Mouse (Mus musculus) forebrain, postnatal 0 days (tissue): ENCODE measurements around the gene Olfm1. TPM values are rescaled to one million over a fixed set of nuclear protein-coding genes. Genes with fewer than 3 reads are reported as not detected.

Experiments
- ATAC-seq: fragments of 200-750 bp; cut with Nextera tagmentation; 2 replicates; pipeline ENCODE4 v1.8.0; 2017; ENCODE audit warnings: mild to moderate bottlenecking, moderate library complexity
- DNase-seq: peaks from one replicate; pipeline ENCODE4 v3.0.0-alpha.2; 2015
- H3K27ac ChIP-seq: fragments of 300-500 bp; sonication (generic); 2 replicates; pipeline ENCODE4 v1.5.1; 2014; ENCODE audit warnings: low read depth, mild to moderate bottlenecking, antibody characterized with exemption, low read length, moderate library complexity, mixed read lengths
- H3K27me3 ChIP-seq: fragments of 300-500 bp; sonication (generic); 2 replicates; pipeline ENCODE4 v1.6.1; 2014; ENCODE audit warnings: mild to moderate bottlenecking, low read length, mixed read lengths; ENCODE audit not compliant: insufficient read depth
- H3K36me3 ChIP-seq: fragments of 300-500 bp; sonication (generic); 2 replicates; pipeline ENCODE4 v1.6.1; 2014; ENCODE audit warnings: mild to moderate bottlenecking, moderate library complexity; ENCODE audit not compliant: insufficient read depth
- H3K4me1 ChIP-seq: fragments of 300-500 bp; sonication (generic); 2 replicates; pipeline ENCODE4 v1.6.1; 2014; ENCODE audit warnings: antibody characterized with exemption; ENCODE audit not compliant: insufficient read depth
- H3K4me2 ChIP-seq: fragments of 300-500 bp; sonication (generic); 2 replicates; pipeline ENCODE4 v1.6.1; 2014; ENCODE audit warnings: low read depth, mild to moderate bottlenecking, moderate library complexity
- H3K4me3 ChIP-seq: fragments of 300-500 bp; sonication (generic); 2 replicates; pipeline ENCODE4 v1.5.1; 2014; ENCODE audit warnings: low read depth, low read length, mixed read lengths
- H3K9ac ChIP-seq: fragments of 300-500 bp; sonication (generic); 2 replicates; pipeline ENCODE4 v1.6.1; 2014; ENCODE audit warnings: mild to moderate bottlenecking
- H3K9me3 ChIP-seq: fragments of 300-500 bp; sonication (generic); 2 replicates; pipeline ENCODE4 v1.6.1; 2016; ENCODE audit warnings: low read length
- CTCF ChIP-seq: sonication (generic); IDR thresholded peaks from 2 replicates; pipeline ENCODE4 v1.5.1; 2016; ENCODE audit warnings: antibody characterized with exemption, control low read depth, low read depth
- WGBS: fragments of 180-500 bp; shearing (Covaris S2); extraction: QIAGEN DNeasy Blood & Tissue Kit; methylation state at CpG from one replicate; pipeline ENCODE4 v1.1.7; 2014; 5-methylcytosine and 5-hydroxymethylcytosine counted together
- polyA plus RNA-seq: library from polyadenylated mRNA; unstranded; fragments of >200 nt; fragmentation: Nextera tagmentation; extraction: Ambion mirVana; gene quantifications from 2 replicates; pipeline ENCODE4 v1.2.1, GENCODE M21; 2015
- total RNA-seq: library from RNA; depleted of rRNA; stranded (reverse); fragments of >200 nt; gene quantifications from 2 replicates; pipeline ENCODE4 v1.2.3, GENCODE M21; 2014; rRNA removed

Gene Olfm1
- 277 and 344 TPM in 2 replicates for total RNA-seq
- 347 and 444 TPM in 2 replicates for polyA plus RNA-seq

DNA sequence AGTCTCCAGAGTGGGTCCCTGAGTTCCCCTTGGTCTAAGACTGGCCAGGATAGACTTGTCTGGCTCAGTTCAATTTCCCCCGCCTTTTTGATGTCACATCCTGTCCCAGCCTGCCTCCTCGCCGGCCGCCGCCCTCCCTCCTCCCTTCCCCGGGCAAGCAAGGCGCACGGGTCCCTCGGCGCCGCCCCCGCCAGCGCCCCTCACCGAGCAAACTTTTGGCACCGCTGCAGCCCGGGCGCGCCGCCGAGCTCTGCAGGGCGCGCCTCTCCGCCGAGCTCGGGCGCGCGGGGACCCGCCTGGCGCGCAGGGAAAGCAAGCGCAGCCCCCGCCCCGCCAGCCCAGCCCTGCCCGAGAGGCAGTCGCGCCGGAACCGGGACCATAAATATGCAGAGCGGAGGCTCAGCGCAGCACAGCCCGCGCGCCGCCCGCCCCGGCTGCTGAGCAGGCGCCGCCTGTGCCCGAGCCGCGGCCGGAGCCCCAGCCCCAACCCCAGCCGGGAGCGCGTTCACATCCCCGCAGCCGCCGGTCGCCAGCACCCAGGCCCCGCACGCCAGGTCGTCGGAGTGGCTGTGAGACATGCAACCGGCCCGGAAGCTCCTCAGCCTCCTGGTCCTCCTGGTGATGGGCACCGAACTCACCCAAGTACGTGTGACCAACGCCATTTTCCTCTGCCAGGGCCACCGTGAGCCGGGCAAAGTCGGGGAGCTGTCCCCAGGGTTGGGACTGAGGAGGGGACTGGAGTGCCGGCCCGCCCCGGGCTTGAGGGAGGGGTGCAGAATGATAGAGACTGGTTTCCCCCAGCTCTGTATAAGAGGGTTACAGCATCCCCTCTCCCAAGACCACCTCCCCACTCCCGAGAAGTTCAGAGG is at the start of gene Olfm1:
Gene Olfm1, plus strand, starts transcription at position 172 of the 869 bp plus-strand sequence.
- H3K4me3 ChIP-seq, result peak within 1 kb of the TSS; percentile 73
- H3K9ac ChIP-seq, result peak within 1 kb of the TSS; percentile 86
- H3K36me3 ChIP-seq, result no peaks in the 10 kb centered on the region
- H3K27ac ChIP-seq, result peak within 1 kb of the TSS; percentile 90
- DNase-seq, result peak; percentile 85
- H3K27me3 ChIP-seq, result no peaks in the 10 kb centered on the region
- peak; percentile 85 for ATAC-seq
- no peaks in the 10 kb centered on the region for H3K9me3 ChIP-seq
- no peak for TF ChIP-seq CTCF
- WGBS, result under 1% methylated on average over 73 of the region's 76 CpGs
- H3K4me2 ChIP-seq, result peak within 1 kb of the TSS; percentile 73
- peaks cover 44% of the 10 kb centered on the region for H3K4me1 ChIP-seq

DNA sequence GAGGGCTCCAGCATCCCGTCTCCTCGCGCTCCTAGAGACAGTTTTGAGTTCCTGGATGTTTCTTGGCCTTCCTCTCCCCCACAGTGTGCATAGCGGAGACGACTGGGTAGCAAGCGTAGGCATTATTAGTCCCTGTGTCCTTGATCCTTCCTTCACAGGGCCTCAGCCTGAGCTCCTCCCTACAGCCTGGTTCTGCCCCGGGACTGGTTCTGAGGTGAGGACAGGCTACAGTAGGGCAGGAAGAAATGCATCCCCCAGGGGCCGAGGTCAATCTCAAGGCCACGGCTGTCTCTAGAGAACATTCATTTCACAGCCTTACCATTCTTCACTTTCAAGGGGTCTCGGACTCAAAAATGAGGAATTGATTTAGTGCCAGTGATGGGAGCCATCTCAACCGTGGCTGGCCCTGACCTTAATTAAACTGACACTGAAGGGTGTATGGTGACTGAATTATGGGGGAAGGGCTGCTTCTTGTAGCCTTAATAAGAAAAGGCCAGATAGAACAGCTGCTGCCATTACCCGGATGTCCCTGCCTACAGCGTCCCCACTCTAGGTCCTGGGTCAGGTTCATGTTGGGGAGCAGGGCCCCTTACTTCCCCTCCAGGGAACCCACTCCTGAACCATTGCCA is 49.3 kb upstream of the Olfm1 start:
- Histone ChIP-seq H3K36me3 (no peaks in the 10 kb centered on the region), H3K27me3 (no peaks in the 10 kb centered on the region), H3K9me3 (no peaks in the 10 kb centered on the region), H3K4me1 (no peaks in the 10 kb centered on the region), H3K27ac (no peak overlapping the region), H3K4me2 (no peak overlapping the region), H3K4me3 (no peak overlapping the region), H3K9ac (no peak overlapping the region)
- no peak for TF ChIP-seq CTCF
- DNase-seq (no peak), ATAC-seq (no peak)
- WGBS, result 85% methylated on average over 13 of the region's 13 CpGs

GRCm38 (mm10) chr2:28145702-28146101 is 47.1 kb upstream of the Olfm1 start:
- 89% methylated on average over 5 of the region's 5 CpGs for WGBS
- DNase-seq (no peak), ATAC-seq (no peak)
- H3K27ac ChIP-seq, result no peak overlapping the region
- no peaks in the 10 kb centered on the region for H3K36me3 ChIP-seq
- no peak overlapping the region for H3K9ac ChIP-seq
- no peaks in the 10 kb centered on the region for H3K27me3 ChIP-seq
- no peaks in the 10 kb centered on the region for H3K9me3 ChIP-seq
- 0 out of 2 replicates have a peak, but pooled peaks cover 6% of the 10 kb centered on the region for H3K4me1 ChIP-seq
- no peak overlapping the region for H3K4me2 ChIP-seq
- H3K4me3 ChIP-seq, result no peak overlapping the region
- TF ChIP-seq CTCF, result no peak

GRCm38 (mm10) chr2:28146152-28146551 is 46.6 kb upstream of the Olfm1 start:
- ATAC-seq (no peak), DNase-seq (no peak)
- WGBS, result 70% methylated on average over 4 of the region's 4 CpGs
- no peak overlapping the region for H3K4me2 ChIP-seq
- 0 out of 2 replicates have a peak, but pooled peaks cover 6% of the 10 kb centered on the region for H3K4me1 ChIP-seq
- H3K4me3 ChIP-seq, result no peak overlapping the region
- no peaks in the 10 kb centered on the region for H3K27me3 ChIP-seq
- H3K9ac ChIP-seq, result no peak overlapping the region
- no peaks in the 10 kb centered on the region for H3K9me3 ChIP-seq
- no peak for TF ChIP-seq CTCF
- no peak overlapping the region for H3K27ac ChIP-seq
- no peaks in the 10 kb centered on the region for H3K36me3 ChIP-seq

DNA sequence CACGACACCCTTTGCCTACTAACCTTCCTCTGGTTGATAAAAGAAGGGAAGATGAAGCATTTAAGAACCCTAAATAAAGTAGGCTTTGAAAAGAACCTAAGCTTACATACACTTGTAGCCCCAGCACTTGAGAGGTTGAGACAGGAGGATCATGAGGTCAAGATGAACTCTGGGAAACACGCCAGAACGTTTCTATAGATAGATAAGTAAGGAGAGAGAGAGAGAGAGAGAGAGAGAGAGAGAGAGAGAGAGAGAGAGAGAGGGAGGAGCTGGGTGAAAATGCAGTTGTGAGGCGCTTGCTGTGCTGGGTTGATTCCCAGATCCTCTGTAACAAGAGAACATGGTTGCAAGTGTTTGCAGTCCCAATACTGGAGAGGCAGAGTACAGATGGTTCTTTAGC is 46.1 kb upstream of the Olfm1 start:
- no peak for TF ChIP-seq CTCF
- no peaks in the 10 kb centered on the region for H3K36me3 ChIP-seq
- no peak overlapping the region for H3K4me3 ChIP-seq
- DNase-seq (no peak), ATAC-seq (no peak)
- no peaks in the 10 kb centered on the region for H3K9me3 ChIP-seq
- H3K27ac ChIP-seq, result no peak overlapping the region
- H3K9ac ChIP-seq, result no peak overlapping the region
- 0 out of 2 replicates have a peak, but pooled peaks cover 6% of the 10 kb centered on the region for H3K4me1 ChIP-seq
- WGBS, result 75% methylated on average over 4 of the region's 4 CpGs
- H3K27me3 ChIP-seq, result no peaks in the 10 kb centered on the region
- no peak overlapping the region for H3K4me2 ChIP-seq

- WGBS, result 88% methylated on average over 5 of the region's 5 CpGs
- no peaks in the 10 kb centered on the region for H3K36me3 ChIP-seq
- H3K9me3 ChIP-seq, result no peaks in the 10 kb centered on the region
- H3K9ac ChIP-seq, result no peak overlapping the region
- 0 out of 2 replicates have a peak, but pooled peaks cover 6% of the 10 kb centered on the region for H3K4me1 ChIP-seq
- H3K4me3 ChIP-seq, result no peak overlapping the region
- DNase-seq (no peak), ATAC-seq (no peak)
- TF ChIP-seq CTCF, result no peak
- no peaks in the 10 kb centered on the region for H3K27me3 ChIP-seq
- H3K27ac ChIP-seq, result no peak overlapping the region
- no peak overlapping the region for H3K4me2 ChIP-seq
Measured at GRCm38 (mm10) chr2:28147248-28147794, 45.5 kb upstream of the Olfm1 start.
